Mouse (Mus musculus) small intestine, adult 2 months (tissue): ENCODE measurements around the gene Clcn3. TPM values are rescaled to one million over a fixed set of nuclear protein-coding genes. Genes with fewer than 3 reads are reported as not detected.

Experiments
- H3K27ac ChIP-seq: fragments of 200-500 bp; 2 replicates; pipeline ENCODE4 v1.5.1; 2012; ENCODE audit warnings: low read depth, low read length, control low read depth, inconsistent platforms; ENCODE audit not compliant: insufficient read depth
- H3K27me3 ChIP-seq: fragments of 200-500 bp; 2 replicates; pipeline ENCODE4 v1.6.1; 2012; ENCODE audit warnings: mild to moderate bottlenecking, moderate library complexity, low read length, inconsistent platforms; ENCODE audit not compliant: control insufficient read depth, insufficient read depth
- H3K36me3 ChIP-seq: fragments of 200-500 bp; 2 replicates; pipeline ENCODE4 v1.6.1; 2012; ENCODE audit warnings: mild to moderate bottlenecking, low read length, control low read depth, inconsistent platforms; ENCODE audit not compliant: control insufficient read depth, insufficient read depth
- H3K4me1 ChIP-seq: fragments of 200-500 bp; 2 replicates; pipeline ENCODE4 v1.6.1; 2012; ENCODE audit warnings: low read length, inconsistent platforms, mixed read lengths; ENCODE audit not compliant: control insufficient read depth, insufficient read depth, insufficient read length
- H3K4me3 ChIP-seq: fragments of 200-500 bp; 2 replicates; pipeline ENCODE4 v1.5.1; 2012; ENCODE audit warnings: low read depth, mild to moderate bottlenecking, control low read depth, inconsistent platforms, low read length, moderate library complexity
- CTCF ChIP-seq: fragments of 200-500 bp; IDR thresholded peaks from 2 replicates; pipeline ENCODE4 v1.5.1; 2012; ENCODE audit warnings: low read depth, mild to moderate bottlenecking, control low read depth, inconsistent platforms, low read length, moderate library complexity, mixed read lengths; ENCODE audit not compliant: insufficient replicate concordance, insufficient read length; ENCODE audit errors: extremely low read depth
- POLR2A ChIP-seq: fragments of 200-500 bp; IDR thresholded peaks from 2 replicates; pipeline ENCODE4 v1.6.1; 2012; ENCODE audit warnings: low read depth, mild to moderate bottlenecking, control low read depth, inconsistent platforms, low read length, moderate library complexity
- WGBS: fragments of 180-500 bp; shearing (Covaris S2); methylation state at CpG from one replicate; pipeline ENCODE4 v1.1.7; 2018; 5-methylcytosine and 5-hydroxymethylcytosine counted together
- polyA plus RNA-seq: library from polyadenylated mRNA; depleted of rRNA; stranded (reverse); fragments of >200 nt; gene quantifications from 2 replicates; pipeline ENCODE4 v1.2.3, GENCODE M21; 2012

The Clcn3 gene
- polyA plus RNA-seq, 1 experiment: 9.3 TPM

GRCm38 (mm10) chr8:60983688-60984079 is 584 bp upstream of the Clcn3 start:
- TF ChIP-seq CTCF (peak; percentile 58; the same call in 1 of the 2 replicates), POLR2A (no peak)
- no peaks in the 10 kb centered on the region for H3K27me3 ChIP-seq
- peaks cover 1% of the 10 kb centered on the region; the same call in 1 of the 2 replicates for H3K4me1 ChIP-seq
- peak overlapping the region; percentile 80 for H3K4me3 ChIP-seq
- peak overlapping the region; percentile 70 for H3K27ac ChIP-seq
- H3K36me3 ChIP-seq: no peaks in the 10 kb centered on the region
- WGBS: 3% methylated on average over 9 of the region's 9 CpGs

DNA sequence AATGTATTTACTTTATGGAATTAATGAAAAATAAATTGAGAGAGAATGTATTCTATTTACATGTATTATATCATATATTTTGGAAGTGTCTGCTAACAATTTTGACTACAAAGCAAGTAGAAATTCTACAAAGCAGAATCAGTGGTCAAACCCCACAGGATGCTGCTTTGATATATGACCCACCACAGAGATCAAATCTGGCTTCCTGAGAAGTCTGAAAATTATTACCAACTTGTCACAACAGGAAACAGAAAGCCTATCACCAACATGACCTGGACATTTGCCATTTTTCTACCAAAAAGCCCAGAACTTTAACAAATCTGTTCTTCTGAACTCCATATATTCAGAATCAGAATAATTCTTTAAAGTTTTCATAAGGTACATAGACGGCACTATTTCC is 1.7 kb downstream of the Clcn3 start:
- Histone ChIP-seq H3K4me1 (peaks cover 2% of the 10 kb centered on the region; the same call in 1 of the 2 replicates), H3K27me3 (no peaks in the 10 kb centered on the region), H3K36me3 (no peaks in the 10 kb centered on the region), H3K27ac (no peak overlapping the region), H3K4me3 (no peak overlapping the region)
- TF ChIP-seq POLR2A (no peak), CTCF (no peak)
- WGBS: 18% methylated on average over 1 of the region's 1 CpGs

GRCm38 (mm10) chr8:60978496-60978895 is 4.6 kb downstream of the Clcn3 start:
- Histone ChIP-seq H3K27ac (no peak overlapping the region), H3K4me3 (no peak overlapping the region), H3K27me3 (no peaks in the 10 kb centered on the region), H3K4me1 (peaks cover 2% of the 10 kb centered on the region; the same call in 1 of the 2 replicates), H3K36me3 (no peaks in the 10 kb centered on the region)
- no peak for TF ChIP-seq CTCF
- no peak for TF ChIP-seq POLR2A
- WGBS: 46% methylated on average over 5 of the region's 5 CpGs

DNA sequence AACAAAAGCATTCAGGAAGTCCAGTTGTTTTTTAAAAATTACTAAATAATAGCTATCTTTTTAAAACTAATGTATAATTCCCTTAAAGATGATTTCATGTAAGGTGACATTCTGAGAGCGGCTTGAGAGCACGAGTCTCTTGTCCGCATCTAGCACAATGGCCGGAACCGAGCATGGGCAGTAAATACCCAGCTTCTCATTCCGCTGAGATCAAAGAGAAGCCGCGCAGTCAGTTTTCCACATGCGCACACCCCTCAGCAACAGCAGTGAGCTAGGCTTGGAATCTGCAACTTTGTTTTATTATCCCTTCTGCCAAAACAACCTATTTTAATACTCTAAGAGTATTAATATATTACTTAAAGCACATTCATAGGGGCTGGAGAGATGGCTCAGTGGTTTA is 6.3 kb downstream of the Clcn3 start:
- WGBS: 88% methylated on average over 9 of the region's 9 CpGs
- Histone ChIP-seq H3K27ac (no peak overlapping the region), H3K4me1 (peaks cover 2% of the 10 kb centered on the region; the same call in 1 of the 2 replicates), H3K4me3 (no peak overlapping the region), H3K36me3 (no peaks in the 10 kb centered on the region), H3K27me3 (no peaks in the 10 kb centered on the region)
- TF ChIP-seq POLR2A: no peak

GRCm38 (mm10) chr8:60974837-60975236 is 8.3 kb downstream of the Clcn3 start:
- WGBS: 77% methylated on average over 2 of the region's 2 CpGs
- Histone ChIP-seq H3K27me3 (no peaks in the 10 kb centered on the region), H3K27ac (no peak overlapping the region), H3K4me1 (0 out of 2 replicates have a peak, but pooled peaks cover 2% of the 10 kb centered on the region), H3K36me3 (no peaks in the 10 kb centered on the region), H3K4me3 (no peak overlapping the region)
- TF ChIP-seq CTCF (no peak), POLR2A (no peak)

GRCm38 (mm10) chr8:60973448-60973847 is 9.7 kb downstream of the Clcn3 start:
- TF ChIP-seq CTCF (no peak), POLR2A (no peak)
- no peak overlapping the region for H3K4me3 ChIP-seq
- H3K4me1 ChIP-seq: peaks cover 4% of the 10 kb centered on the region; the same call in 1 of the 2 replicates
- H3K27ac ChIP-seq: no peak overlapping the region
- WGBS: 56% methylated on average over 2 of the region's 2 CpGs
- no peaks in the 10 kb centered on the region for H3K36me3 ChIP-seq
- no peaks in the 10 kb centered on the region for H3K27me3 ChIP-seq

DNA sequence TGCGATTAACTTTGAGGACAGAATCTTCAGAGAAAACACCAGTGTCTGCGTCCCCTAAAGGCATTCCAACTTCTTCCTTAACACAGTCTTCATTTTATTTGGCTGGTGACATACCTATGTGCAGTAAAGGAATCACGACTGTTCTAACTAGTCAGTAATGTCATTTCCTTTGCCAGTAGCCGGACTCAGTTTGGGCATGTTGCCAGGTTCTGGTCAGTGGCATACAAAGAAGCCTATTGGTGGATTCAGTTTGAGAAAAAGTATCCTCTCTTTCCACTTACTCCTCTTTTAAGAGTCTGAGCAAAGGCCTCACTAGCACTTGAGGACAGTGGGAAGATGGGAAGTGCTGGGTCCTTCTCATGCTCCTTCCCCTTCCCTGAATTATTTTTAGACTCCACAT is 11.3 kb downstream of the Clcn3 start:
- 48% methylated on average over 4 of the region's 4 CpGs for WGBS
- H3K4me1 ChIP-seq: peaks cover 4% of the 10 kb centered on the region; the same call in 1 of the 2 replicates
- TF ChIP-seq POLR2A: no peak

GRCm38 (mm10) chr8:60969091-60969490 is 14.0 kb downstream of the Clcn3 start:
- H3K4me1 ChIP-seq: peaks cover 4% of the 10 kb centered on the region; the same call in 1 of the 2 replicates

More for the DNA sequence above, 11.3 kb downstream of the Clcn3 start:
- Histone ChIP-seq H3K27ac (no peak overlapping the region), H3K36me3 (no peaks in the 10 kb centered on the region), H3K4me3 (no peak overlapping the region), H3K27me3 (no peaks in the 10 kb centered on the region)

More at GRCm38 (mm10) chr8:60969091-60969490, 14.0 kb downstream of the Clcn3 start:
- 19% methylated on average over 2 of the region's 2 CpGs for WGBS
- no peaks in the 10 kb centered on the region for H3K27me3 ChIP-seq
- H3K4me3 ChIP-seq: no peak overlapping the region
- no peak for TF ChIP-seq CTCF
- no peak for TF ChIP-seq POLR2A
- no peak overlapping the region for H3K27ac ChIP-seq
- no peaks in the 10 kb centered on the region for H3K36me3 ChIP-seq
